Mouse (Mus musculus) embryonic facial prominence, embryonic 12.5 days (tissue): ENCODE measurements at regions not wholly inside any gene's neighbourhood (a gene's known extent, or its start where the extent isn't known, plus 50 kb on each side); places are given as distances from the start of the nearest gene placed in this dataset.

ENCODE experiments used
- ATAC-seq: fragments of 200-750 bp; cut with Nextera tagmentation; 2 replicates; pipeline ENCODE4 v1.8.0; 2017; ENCODE audit not compliant: insufficient number of reproducible peaks, insufficient read depth, low FRiP score, low TSS enrichment
- H3K27ac ChIP-seq: fragments of 300-500 bp; sonication (generic); 2 replicates; pipeline ENCODE4 v1.5.1; 2016; ENCODE audit warnings: mild to moderate bottlenecking
- H3K27me3 ChIP-seq: fragments of 300-500 bp; sonication (generic); 2 replicates; pipeline ENCODE4 v1.6.1; 2016; ENCODE audit warnings: mild to moderate bottlenecking, moderate library complexity
- H3K36me3 ChIP-seq: fragments of 300-500 bp; sonication (generic); 2 replicates; pipeline ENCODE4 v1.6.1; 2016; ENCODE audit warnings: mild to moderate bottlenecking
- H3K4me1 ChIP-seq: fragments of 300-500 bp; sonication (generic); 2 replicates; pipeline ENCODE4 v1.6.1; 2016
- H3K4me2 ChIP-seq: fragments of 300-500 bp; sonication (generic); replicated peaks from 2 replicates; pipeline ENCODE4 v1.6.1; 2016; ENCODE audit warnings: mild to moderate bottlenecking, moderate library complexity
- H3K4me3 ChIP-seq: fragments of 300-500 bp; sonication (generic); 2 replicates; pipeline ENCODE4 v1.5.1; 2016; ENCODE audit warnings: mild to moderate bottlenecking
- H3K9ac ChIP-seq: fragments of 300-500 bp; sonication (generic); 2 replicates; pipeline ENCODE4 v1.6.1; 2016; ENCODE audit warnings: mild to moderate bottlenecking, moderate library complexity
- H3K9me3 ChIP-seq: fragments of 300-500 bp; sonication (generic); 2 replicates; pipeline ENCODE4 v1.6.1; 2016; ENCODE audit warnings: mild to moderate bottlenecking, moderate library complexity
- WGBS: fragments of 180-500 bp; shearing (Covaris S2); methylation state at CpG from one replicate; pipeline ENCODE4 v1.1.7; 2016; 5-methylcytosine and 5-hydroxymethylcytosine counted together

- WGBS: 85% methylated on average over 8 of the region's 8 CpGs
- Histone ChIP-seq H3K9ac (no peak overlapping the region), H3K4me1 (peaks cover 3% of the 10 kb centered on the region), H3K27me3 (no peaks in the 10 kb centered on the region), H3K27ac (no peak overlapping the region), H3K4me3 (no peak overlapping the region), H3K9me3 (peaks cover 10% of the 10 kb centered on the region; the same call in 1 of the 2 replicates), H3K4me2 (no peak overlapping the region), H3K36me3 (no peaks in the 10 kb centered on the region)
- ATAC-seq: no peak
These were observed 151.7 kb upstream of the Med13l start for GRCm38 (mm10) chr5:118408826-118409225.

- Histone ChIP-seq H3K27ac (no peak overlapping the region), H3K4me2 (no peak overlapping the region), H3K27me3 (no peaks in the 10 kb centered on the region), H3K9me3 (no peaks in the 10 kb centered on the region), H3K36me3 (no peaks in the 10 kb centered on the region), H3K4me3 (no peak overlapping the region), H3K4me1 (no peaks in the 10 kb centered on the region), H3K9ac (no peak overlapping the region)
- ATAC-seq: peak; percentile 88
- WGBS: 61% methylated on average over 13 of the region's 13 CpGs
These were observed 146.8 kb upstream of the Med13l start for GRCm38 (mm10) chr5:118413428-118414282.

GRCm38 (mm10) chr5:118419344-118420037 is 141.0 kb upstream of the Med13l start:
- Histone ChIP-seq H3K27me3 (no peaks in the 10 kb centered on the region), H3K4me2 (no peak overlapping the region), H3K9ac (no peak overlapping the region), H3K4me3 (no peak overlapping the region), H3K36me3 (no peaks in the 10 kb centered on the region), H3K4me1 (peaks cover 20% of the 10 kb centered on the region), H3K9me3 (no peaks in the 10 kb centered on the region), H3K27ac (no peak overlapping the region)
- 80% methylated on average over 7 of the region's 7 CpGs for WGBS
- no peak for ATAC-seq

DNA sequence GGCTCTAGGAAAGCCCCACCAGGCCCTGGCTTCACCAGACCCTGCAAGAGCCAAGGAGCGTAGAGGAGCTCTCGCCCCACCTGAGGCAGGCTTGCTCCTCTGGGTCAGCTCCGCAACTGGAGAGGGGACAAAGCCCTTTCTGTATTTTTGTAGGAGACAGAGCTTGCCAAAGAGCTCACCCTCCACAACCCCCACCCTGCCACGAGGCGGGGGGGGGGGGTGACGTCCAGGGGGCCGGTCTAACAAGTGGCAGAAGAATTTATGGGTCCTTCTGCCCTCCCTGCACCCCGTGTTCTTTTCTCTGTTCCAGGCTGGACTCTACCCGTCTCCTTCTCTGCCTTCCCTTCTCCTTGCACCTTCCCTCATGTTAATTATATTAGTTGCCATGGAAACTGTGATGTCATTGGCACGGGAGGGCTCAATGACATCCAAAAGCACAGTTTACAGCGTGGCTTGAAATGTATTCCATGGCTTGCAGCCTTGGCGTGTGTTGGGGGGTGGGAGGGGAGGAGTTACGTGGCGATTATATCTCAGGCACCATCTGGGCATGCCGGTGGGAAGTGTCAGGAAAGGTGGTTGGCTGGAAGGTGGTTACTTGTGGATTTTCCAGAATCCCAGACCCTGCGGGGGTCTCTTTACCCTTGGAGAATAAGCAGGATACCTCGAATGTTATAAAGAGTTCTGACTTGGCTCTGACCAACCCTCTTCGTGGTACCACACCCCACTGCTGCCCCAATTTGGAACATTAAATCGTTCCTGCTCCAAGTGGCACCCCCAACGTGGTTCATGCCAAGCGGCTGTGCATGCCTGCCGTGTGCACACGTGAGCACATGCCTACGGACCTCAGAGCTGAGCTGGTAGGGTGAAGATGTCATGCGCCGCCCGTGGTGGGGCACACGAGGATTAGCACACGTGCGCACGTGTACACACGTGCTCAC is 138.3 kb upstream of the Med13l start:
- Histone ChIP-seq H3K27ac (peak overlapping the region; percentile 52), H3K27me3 (peaks cover 2% of the 10 kb centered on the region; the same call in 1 of the 2 replicates), H3K9me3 (no peaks in the 10 kb centered on the region), H3K36me3 (no peaks in the 10 kb centered on the region), H3K4me2 (peak overlapping the region; percentile 52), H3K4me3 (peak overlapping the region; percentile 20), H3K9ac (0 out of 2 replicates have a peak overlapping the region, but pooled peaks have one; percentile 19), H3K4me1 (peaks cover 30% of the 10 kb centered on the region)
- 0 out of 2 replicates have a peak, but pooled peaks have one; percentile 41 for ATAC-seq
- WGBS: 36% methylated on average over 32 of the region's 32 CpGs

- 65% methylated on average over 3 of the region's 3 CpGs for WGBS
- Histone ChIP-seq H3K4me3 (no peak overlapping the region), H3K27me3 (peaks cover 2% of the 10 kb centered on the region; the same call in 1 of the 2 replicates), H3K4me2 (no peak overlapping the region), H3K36me3 (no peaks in the 10 kb centered on the region), H3K9ac (no peak overlapping the region), H3K9me3 (no peaks in the 10 kb centered on the region), H3K4me1 (peaks cover 30% of the 10 kb centered on the region), H3K27ac (peak overlapping the region; percentile 55; the same call in 1 of the 2 replicates)
- no peak for ATAC-seq
These were observed 136.3 kb upstream of the Med13l start for GRCm38 (mm10) chr5:118424177-118424576.

DNA sequence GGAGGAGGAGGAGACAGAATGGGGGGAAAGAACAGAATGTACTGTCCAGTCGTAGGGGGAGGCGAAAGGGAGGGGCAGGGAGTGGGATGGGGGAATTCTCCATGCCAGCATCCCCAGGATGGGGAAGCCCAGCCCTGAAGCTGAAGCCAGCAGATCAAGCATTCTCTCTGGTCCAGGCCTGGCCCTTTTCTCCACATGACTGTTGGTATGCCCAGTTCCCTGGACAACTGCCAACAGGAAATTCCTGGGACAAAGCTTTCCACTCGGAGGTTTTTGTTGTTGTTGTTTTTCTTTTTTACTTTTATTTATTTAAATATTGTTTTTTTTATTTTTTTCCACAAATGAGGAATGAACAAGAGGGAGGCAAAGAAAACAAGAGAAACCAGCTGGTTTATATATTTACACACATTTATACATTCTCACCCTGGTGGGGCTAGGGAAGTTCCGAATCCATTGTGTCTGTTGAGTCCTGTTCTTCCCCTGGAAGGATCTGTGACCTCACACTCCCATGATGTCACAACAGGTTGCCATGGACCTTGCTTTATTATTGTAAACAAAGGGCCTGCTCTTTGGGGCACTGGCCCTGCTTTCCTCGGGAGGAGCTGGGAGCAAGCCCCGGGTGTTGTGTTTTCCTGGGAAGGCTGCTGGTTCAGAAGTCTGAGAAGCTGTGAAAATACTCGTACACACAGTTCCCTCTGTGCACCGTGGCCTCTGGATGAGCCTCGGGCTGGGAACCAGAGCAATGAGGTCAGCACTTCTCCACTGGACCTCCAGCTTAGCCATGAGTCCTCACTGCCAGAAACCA is 135.5 kb upstream of the Med13l start:
- peaks cover 2% of the 10 kb centered on the region; the same call in 1 of the 2 replicates for H3K27me3 ChIP-seq
- no peaks in the 10 kb centered on the region for H3K36me3 ChIP-seq
- ATAC-seq: no peak
- H3K4me3 ChIP-seq: no peak overlapping the region
- 32% methylated on average over 9 of the region's 9 CpGs for WGBS
- no peaks in the 10 kb centered on the region for H3K9me3 ChIP-seq
- H3K4me2 ChIP-seq: no peak overlapping the region
- no peak overlapping the region for H3K9ac ChIP-seq
- peaks cover 30% of the 10 kb centered on the region for H3K4me1 ChIP-seq
- H3K27ac ChIP-seq: peak overlapping the region; percentile 55

GRCm38 (mm10) chr5:118426673-118427072 is 133.8 kb upstream of the Med13l start:
- WGBS: 56% methylated on average over 5 of the region's 5 CpGs
- H3K4me2 ChIP-seq: no peak overlapping the region
- no peaks in the 10 kb centered on the region for H3K36me3 ChIP-seq
- H3K4me1 ChIP-seq: peaks cover 29% of the 10 kb centered on the region
- no peak for ATAC-seq
- no peak overlapping the region for H3K4me3 ChIP-seq
- no peak overlapping the region for H3K27ac ChIP-seq
- H3K27me3 ChIP-seq: peaks cover 2% of the 10 kb centered on the region; the same call in 1 of the 2 replicates
- no peak overlapping the region for H3K9ac ChIP-seq
- H3K9me3 ChIP-seq: no peaks in the 10 kb centered on the region

- Histone ChIP-seq H3K4me3 (no peak overlapping the region), H3K4me2 (no peak overlapping the region), H3K9ac (no peak overlapping the region), H3K27me3 (peaks cover 2% of the 10 kb centered on the region; the same call in 1 of the 2 replicates), H3K4me1 (peaks cover 15% of the 10 kb centered on the region), H3K36me3 (no peaks in the 10 kb centered on the region), H3K27ac (0 out of 2 replicates have a peak overlapping the region, but pooled peaks have one; percentile 5), H3K9me3 (no peaks in the 10 kb centered on the region)
- WGBS: 82% methylated on average over 18 of the region's 18 CpGs
- ATAC-seq: no peak
These were observed 132.0 kb upstream of the Med13l start for GRCm38 (mm10) chr5:118428323-118429095.

- 55% methylated on average over 4 of the region's 4 CpGs for WGBS
These were observed 126.9 kb upstream of the Med13l start for GRCm38 (mm10) chr5:118433599-118433998.

More at GRCm38 (mm10) chr5:118433599-118433998, 126.9 kb upstream of the Med13l start:
- Histone ChIP-seq H3K9me3 (no peaks in the 10 kb centered on the region), H3K4me1 (peaks cover 13% of the 10 kb centered on the region), H3K36me3 (no peaks in the 10 kb centered on the region), H3K4me2 (no peak overlapping the region), H3K27me3 (peaks cover 20% of the 10 kb centered on the region), H3K9ac (no peak overlapping the region), H3K4me3 (no peak overlapping the region), H3K27ac (no peak overlapping the region)
- no peak for ATAC-seq
